Mouse (Mus musculus): Measurements from ENCODE around the gene Gm20661. TPM values are rescaled to one million over a fixed set of nuclear protein-coding genes. Genes with fewer than 3 reads are reported as not detected.

The Gm20661 gene
- total RNA-seq (2021): under 1 TPM; 0.47 to 0.59 TPM
- long read RNA-seq, experiment 1: 0 reads
- long read RNA-seq, experiment 2: 0 reads

DNA sequence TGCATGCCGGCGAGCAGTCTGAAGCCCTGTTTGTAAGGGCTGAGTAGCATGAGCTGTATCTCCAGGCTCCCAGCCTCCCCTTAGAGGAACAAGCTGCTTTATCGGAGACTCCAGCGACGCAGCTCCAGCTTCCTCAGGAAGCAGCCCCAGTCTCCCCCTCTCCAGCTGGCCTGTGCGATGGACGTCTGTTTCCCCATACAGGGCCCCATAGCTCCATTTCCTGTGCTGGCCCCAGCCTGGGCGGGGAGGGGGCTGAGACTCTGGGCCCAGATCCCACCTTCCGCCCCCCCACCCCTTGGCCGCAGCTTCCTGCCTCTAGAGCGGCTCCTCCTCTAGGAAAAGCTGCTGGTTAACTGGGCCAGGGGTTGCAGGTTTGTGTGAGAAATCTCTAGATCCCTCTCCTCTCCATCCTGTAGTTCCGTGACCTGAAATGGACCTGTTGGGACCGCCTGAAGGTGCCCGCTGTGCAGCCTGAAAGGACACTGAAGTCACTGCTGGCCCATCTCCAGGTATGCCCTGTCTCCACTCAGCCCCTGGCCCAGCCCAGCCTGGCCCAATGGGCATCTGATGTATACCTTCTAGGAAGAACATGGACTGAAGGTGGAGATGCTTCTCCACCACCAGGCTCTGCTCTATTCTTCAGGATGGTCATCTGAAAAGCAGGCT is at the start of gene Gm20661:
Gm20661 (plus strand) TSS at position 378 of the 666 bp plus-strand sequence.
- DNase-seq: peak; percentile 67

DNA sequence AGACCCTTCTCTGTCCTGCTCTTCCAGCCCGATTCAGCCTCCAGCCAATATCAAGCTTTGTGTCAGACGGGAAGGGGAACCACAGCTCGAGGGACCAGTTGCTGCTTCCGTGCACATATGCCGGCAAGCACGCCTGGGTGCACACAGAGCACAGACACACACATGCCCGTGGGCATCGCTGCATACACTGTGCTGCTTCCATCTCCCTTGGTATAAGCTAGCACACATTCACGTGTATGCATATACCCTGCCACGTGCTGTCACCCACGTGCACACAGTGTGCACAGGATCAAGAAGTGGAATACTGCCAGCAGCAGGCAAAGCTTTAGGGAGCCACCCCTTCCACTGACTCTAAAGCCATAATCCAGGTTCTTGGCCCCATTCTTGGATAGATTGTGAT is 48.7 kb upstream of the Gm20661 start:
- DNase-seq: no peak

DNA sequence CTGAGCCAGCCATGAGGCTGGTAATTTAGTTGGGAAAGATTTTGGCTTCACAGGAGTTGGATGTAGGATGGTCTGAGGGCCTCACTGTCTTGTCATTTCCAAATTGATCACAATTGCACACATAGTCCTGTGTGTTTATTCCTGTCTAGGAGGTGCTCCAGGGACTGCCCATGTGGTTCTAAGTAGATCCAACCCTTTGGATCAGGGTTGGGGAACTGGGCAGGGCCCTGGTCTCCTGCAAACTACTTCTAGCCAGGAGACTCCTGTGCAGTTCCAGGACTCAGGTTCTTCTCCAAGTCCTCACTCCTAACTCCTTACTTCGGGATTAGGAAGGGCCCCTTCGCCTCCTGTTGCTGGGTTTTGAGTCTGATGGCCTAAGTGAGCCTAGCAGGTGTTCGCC is 47.5 kb upstream of the Gm20661 start, which contains the start of gene Camkv:
Camkv (plus strand) TSS at position 301 of the 400 bp plus-strand sequence.
- DNase-seq: no peak

DNA sequence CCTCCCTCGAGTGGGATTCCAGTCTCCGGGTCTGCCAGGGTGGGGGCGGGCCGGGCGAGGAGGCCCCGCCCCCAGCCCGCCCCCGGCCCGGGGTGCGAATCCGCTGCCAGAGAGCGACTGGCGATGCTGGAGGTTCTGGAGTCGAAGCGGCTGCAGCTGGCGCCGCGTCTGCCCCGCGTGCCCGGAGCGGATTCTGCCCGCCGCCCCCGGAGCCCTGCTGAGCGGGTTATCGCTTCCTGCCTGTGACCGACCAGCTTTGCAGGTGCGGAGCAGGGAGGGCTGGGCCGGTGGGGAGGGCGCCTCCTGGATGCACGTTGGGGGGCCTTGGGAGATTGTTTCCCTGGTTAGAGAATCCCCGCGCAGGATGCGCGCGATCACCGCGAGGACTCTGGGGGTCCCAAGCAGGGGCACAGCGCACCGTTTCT is 47.1 kb upstream of the Gm20661 start:
- peak; percentile 35 for DNase-seq

DNA sequence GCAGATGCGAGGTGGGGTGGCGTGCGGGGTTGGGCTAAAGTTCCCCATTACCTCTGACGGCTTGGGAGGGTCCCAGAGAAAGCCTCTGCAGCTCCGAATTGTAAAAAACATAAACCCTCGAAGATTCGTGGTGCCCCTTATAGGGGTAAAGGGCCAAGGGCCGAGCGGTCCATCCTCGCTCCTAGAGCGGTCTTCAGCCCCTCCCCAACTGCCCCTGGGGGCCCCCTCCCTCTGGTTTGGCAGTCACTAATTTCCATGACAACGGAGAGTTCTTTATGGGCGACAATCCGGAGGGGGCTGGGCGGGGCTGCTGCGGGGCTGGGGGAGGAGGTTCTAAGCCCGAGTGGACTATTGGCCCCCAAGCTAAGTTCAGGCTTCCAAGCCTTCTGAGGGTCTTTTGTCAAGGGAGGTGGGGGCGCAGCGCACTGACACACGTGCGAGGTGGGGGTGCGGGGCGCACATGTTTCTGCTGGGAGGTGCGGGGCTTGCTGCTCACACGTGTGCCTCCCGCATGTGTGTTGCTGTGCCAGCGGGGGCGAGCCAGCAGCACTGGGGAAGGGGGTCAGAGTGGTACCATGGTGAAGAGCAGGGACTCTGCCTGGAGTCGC is 46.5 kb upstream of the Gm20661 start:
- no peak for DNase-seq

DNA sequence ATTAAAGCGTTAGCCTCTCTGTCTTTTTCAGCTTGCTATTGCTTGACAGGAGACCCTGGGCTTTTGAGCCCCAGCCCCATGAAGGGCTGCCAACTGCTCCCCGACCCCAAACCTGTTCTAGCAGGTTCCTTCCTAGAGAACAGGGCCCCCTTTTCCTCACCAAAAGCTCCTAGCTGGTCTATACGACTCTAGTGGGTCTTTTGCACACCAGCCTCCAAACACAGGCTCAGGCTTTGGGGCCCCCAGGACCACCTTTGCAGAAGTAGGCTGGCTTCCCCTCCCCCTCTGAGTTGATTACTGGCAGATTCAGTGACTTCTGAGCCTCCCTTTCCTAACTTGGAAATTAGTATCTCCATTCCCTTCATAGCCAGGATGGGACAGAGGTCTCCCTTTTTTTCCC is 46.0 kb upstream of the Gm20661 start:
- DNase-seq: no peak

DNA sequence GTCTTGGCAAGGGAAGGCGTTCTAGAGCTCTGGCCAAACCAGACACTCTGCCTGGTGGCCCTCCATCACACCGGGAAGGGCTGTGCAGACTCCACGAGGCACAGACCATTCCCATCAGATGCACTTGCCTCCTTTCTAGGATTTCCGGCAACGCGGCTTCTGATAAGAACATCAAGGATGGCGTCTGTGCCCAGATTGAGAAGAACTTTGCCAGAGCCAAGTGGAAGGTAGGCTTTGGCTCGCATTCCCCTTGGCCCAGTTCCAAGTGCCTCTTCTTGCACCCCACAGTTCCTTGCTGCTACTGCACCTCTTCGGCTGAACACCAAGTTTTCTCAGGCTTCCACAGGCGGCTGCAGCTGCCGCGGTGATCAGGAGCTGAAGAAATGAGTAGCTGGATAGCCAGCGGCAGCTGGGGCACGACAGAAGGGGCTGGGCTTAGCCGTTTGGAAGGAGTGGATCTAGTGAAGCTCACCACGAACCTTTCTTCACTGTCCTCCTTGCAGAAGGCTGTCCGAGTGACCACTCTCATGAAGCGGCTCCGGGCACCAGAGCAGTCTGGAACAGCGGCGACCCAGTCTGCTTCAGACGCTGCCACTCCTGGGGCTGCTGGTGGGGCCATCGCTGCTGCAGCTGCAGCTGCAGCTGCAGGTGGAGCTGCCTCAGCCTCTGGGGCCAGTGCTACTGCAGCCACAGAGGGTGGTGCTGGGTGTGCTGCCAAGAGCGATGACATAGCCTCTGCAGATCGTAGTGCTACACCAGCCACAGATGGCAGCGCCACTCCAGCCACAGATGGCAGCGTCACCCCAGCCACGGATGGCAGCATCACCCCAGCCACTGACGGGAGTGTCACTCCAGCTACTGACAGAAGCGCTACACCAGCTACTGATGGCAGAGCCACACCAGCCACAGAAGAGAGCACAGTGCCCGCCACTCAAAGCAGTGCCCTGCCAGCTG is 35.3 kb upstream of the Gm20661 start:
- DNase-seq: no peak

DNA sequence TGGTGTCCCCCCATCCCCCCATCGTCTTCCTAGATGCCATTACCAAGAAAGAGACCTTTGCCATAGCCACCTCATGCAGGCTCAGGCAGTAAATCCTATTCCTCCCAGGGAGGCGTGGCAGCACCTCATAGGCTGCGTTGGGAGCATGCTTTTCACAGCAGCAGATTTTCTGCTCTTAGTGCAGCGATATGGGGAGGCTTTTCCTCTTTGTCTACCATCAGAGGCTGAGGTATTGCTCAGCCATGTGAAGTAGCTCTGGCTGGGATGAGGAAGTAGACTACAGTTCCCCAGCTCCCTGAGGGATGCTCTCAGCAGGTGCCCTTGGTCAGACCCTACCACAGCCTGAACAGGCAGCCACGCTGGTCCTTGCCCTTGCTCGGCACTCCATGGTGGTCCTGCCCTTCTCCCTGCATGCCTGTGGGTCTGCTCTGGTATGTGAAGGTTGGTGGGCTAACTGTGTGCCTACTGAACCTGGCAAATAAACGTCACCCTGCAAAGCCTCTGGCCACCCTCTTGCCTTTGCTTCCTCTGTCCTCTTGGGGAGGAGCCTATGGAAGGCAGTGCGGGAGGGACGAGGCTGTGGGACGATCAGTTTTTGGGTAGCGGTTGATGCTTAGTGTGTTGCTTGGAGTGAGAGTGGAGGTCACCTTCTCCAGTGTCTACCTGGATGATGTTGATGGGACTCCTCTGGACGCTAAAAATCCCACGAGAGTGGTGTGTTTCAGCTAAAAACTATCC is 33.5 kb upstream of the Gm20661 start:
- no peak for DNase-seq

DNA sequence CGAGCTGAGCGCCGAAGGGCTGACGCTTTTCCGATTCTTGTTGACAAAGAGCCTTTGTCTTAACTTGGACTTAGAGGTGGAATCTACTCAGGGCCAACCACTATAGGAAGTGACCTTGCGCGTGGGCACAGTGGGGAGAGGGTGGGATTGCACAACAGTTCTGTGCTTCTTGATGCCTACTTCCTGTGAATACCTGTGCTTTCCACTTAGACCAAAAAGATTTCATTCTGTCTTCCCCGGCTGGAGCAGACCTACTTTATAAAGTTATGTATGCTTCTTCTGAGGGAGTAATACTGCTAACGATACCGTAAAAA is 33.0 kb upstream of the Gm20661 start, which contains the start of gene Traip:
Traip (plus strand) TSS at position 215 of the 314 bp plus-strand sequence.
- DNase-seq: no peak

DNA sequence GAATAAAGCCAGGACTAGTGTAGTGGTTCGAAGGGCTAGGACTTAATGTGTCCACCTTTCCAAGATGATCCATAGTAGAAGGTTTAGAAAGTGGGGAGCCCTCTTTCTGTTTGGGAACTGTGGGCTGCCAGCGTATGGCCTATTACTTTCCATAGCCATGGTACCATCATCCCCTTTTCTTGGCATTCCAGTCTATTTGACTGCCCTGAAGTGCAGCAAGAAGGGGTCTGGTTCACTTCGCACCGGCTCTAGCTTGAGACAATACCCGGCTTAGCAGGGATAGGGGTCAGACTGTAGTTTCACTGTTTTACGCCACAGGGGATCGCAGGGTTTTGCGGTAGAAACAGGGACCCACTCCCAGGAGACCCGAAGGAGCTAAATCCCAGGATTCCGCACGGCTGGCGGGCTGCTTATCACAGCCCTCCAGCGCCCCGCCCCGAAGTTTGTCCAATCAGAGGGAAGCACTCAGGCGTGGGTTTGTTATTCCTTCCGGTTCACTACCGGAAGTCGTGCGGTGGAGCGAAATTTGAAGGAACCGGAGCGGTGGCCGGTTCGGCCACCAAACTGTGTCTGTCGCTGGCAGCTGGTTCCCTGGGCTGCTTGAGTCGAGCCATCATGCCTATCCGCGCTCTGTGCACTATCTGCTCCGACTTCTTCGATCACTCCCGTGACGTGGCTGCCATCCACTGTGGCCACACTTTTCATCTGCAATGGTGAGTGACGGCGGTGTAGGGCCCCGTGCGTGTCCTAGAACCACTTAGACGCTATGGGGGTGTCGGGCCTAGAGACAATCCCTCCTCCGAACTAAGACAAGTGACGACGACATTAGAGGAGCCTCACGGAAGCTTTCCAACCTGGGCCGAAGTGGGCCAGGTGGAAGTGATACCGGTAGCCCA is 32.1 kb upstream of the Gm20661 start:
- DNase-seq: peak; percentile 92

DNA sequence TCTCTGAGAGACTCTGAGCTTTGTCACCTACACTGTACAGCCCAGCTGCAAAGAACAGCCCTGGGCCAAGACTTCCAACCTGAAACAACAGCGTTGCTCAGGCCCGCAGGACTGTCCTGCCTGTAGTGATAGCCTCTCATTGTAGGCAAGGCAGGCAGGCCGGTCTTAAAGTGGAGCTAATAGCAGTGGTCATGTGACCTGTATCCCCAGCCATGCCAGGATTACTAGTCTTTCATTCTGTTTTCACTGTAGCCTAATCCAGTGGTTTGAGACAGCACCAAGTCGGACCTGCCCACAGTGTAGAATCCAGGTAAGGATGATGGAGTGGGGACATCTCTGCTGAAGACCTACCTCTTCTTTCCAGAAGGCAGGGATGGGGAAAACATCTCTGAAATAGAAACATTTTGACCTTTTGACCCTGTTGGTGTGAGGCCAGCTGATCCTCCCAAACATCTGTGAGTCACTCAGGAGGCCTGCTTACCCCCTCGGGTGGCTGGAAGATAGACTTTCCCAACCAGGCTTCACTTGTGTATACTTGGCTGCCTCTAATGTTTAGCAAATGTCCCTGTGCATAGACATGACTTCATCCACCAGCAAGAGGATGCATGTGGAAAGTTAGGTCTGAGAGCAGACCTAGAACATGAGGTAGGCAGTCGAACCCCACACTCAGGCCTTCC is 27.1 kb upstream of the Gm20661 start:
- DNase-seq: no peak

DNA sequence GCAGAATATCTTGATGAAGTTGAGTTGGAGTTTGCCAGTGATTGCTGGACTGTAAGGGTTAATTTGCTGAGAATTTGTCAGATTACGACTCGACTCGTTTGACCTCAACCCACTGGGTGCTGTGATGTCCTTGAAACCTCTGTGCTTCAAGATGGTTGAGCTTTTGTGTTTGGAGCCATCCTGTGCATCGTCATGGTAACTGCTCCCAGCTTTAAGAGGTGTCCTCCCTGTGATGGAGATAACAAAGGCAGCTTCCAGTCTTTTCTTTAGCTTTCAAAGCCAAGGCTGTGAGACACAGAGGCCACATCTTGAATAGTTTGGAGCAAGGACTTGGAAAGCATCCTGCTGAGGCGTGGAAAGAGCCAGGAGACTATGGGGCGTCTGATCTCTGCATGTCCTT is 25.7 kb upstream of the Gm20661 start:
- no peak for DNase-seq

DNA sequence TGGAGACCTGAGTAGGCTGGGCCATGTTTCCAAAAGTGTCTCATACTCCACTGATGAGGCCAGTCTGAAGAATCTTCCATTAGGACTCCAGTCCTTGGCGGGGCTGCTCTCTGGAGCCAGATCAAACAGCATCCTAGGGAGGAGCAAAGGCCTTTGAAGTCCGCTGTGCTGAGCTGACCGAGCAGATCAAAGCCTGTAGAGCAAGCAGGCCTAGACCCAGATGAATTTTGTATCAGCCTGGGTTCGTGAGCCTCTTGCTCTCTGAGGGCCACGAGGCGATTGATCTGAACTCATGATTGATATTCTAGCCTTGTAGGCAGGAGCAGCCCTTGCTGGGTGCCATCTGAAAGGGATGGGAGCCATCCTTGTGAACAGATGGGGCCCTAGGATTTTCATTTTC is 23.0 kb upstream of the Gm20661 start:
- DNase-seq: no peak

DNA sequence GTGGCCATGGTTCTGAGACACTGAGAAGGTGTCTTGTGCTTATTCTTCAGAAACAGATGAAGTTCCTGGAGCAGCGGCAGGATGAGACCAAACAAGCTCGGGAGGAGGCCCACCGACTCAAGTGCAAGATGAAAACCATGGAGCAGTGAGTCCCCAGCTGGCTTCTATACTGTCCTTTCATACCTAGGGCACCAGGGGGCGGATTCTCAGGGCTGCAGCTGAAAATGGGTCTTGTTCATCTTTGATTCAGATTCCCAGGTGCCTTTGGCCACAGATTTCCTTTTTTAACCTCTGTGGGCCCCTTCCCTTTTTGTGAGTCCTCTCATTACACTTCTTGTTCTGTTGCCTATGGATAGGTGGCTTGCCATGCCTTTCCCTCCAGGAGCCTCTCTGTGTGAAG is 21.9 kb upstream of the Gm20661 start:
- no peak for DNase-seq

DNA sequence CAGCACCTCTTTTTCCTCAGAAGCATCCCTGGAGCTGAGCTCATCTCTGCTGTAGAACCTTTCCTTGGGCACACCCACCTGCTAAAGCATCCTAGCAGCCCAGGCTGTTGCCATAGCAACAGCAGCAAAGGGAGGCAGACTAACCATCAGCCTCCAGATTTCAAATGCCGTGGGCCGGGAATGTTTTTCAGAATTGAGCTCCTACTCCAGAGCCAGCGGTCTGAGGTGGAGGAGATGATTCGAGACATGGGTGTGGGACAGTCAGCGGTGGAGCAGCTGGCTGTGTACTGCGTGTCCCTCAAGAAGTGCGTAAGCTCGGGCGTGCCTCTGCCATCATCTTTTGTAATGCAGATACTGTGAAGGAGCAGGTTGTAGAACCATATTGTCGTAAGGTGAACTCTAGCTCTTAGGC is 21.5 kb upstream of the Gm20661 start:
- DNase-seq: no peak

DNA sequence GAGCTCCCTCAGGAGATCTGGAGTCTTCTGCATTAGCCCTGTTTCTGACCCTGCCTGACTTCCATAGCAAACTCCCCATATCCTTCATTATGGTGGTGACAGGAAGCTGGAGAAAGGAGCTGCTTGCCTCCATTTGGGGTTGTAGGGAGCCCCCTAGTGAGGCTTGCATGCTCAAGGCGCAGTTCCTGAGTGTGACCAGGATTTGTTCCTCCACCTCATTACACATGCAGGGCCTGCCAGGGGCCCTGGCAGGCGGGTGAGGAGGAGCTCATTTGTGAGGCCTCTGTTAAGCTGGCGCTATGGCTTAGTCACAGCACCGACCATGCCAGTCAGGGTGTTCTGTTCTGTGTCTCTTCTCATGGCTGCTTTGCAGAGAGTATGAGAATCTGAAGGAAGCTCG is 21.0 kb upstream of the Gm20661 start:
- DNase-seq: no peak

DNA sequence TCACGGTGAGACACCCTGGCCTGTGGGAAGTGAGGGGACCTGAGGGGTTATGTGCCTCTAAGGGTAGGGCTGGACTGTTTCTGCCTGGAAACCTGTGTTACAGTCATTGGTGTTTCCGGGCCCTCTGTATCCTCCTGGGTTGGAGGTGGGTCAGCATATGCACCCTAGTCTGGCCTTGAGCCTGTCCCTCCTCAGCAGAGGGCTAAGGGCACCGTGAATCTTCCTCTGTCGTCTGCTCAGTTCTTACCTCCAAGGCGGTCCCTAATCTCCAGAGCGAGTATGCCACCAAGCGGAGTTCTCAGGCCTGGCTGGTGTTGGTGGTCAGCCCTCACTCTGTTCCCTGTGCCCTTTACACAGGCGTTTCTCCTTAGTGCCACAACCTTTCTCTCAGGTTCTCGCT is 19.9 kb upstream of the Gm20661 start:
- DNase-seq: no peak

DNA sequence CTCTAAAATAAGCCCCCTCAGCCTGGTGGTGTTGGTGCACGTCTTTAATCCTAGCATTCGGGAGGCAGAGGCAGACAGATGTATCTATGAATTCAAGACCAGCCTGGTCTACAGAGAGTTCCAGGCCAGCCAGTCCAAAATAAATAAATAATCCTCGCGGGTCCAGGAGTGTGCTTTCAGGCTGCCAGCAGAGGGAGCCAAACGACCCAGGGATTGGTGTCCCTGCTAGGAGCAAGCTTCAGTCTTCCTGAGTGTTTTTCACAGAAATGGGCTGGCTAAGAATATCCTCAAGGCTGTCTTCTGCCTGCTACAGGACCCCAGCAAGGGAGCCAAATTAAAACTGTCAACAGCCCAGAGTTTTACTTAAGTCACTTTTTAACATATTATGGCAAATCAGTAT is 19.2 kb upstream of the Gm20661 start:
- peak; percentile 90 for DNase-seq

DNA sequence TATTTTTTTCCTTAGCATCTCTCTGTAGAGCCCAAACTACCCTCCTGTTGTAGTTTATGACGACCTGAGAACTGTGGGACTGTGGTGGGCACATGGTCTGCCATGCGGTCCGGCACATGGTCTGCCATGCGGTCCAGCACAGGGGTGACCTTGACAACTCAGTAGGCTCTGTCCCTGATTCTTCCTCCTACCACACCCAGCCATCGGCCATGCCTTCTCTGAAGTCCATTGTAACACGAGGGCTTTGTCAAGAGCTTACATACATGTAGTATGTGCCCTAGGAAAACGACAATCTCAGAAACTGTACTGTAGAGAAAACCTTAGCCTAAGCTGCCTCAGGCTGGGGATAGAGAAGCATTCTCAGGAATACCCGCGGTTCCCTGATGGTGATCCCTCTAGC is 18.2 kb upstream of the Gm20661 start:
- no peak for DNase-seq

DNA sequence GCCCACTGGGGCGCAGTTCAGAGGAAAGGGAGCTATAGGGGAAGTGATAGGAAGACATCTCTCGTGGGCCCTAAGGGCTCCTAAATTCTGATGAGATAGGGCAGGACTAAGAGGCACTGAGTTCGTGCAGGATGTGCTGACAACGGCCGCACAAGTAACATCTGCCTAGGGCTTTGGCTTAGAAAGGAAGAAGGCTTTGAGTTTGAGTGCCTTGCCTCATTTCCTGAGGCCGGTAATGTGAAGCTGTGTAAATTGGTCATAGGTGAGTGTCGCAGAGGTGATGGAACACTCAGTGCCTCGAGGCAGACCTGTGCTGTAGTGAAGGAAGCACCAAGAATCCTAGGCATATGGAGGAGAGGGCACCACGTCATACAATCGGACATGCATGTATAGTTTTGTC is 16.2 kb upstream of the Gm20661 start:
- DNase-seq: no peak

DNA sequence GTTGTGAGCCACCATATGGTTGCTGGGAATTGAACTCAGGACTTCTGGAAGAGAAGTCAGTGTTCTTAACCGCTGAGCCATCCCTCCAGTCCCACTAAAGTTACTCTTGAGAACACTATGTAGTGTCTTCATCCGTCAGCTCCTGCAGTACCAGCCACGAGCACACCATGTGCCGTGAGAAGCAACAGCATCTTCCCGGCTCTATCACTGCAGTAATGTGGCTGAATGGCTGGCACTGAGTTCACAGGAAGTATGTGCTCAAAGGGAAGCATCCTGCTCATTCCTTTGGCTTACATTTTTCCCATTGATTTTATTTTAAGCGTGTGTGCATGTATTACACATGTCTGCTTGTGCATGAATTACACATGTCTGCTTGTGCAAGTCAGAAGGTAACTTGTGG is 15.4 kb upstream of the Gm20661 start:
- DNase-seq: no peak
